Comparison of ENCODE assay signal across 8 mouse cellular contexts in the genomic region with DNA sequence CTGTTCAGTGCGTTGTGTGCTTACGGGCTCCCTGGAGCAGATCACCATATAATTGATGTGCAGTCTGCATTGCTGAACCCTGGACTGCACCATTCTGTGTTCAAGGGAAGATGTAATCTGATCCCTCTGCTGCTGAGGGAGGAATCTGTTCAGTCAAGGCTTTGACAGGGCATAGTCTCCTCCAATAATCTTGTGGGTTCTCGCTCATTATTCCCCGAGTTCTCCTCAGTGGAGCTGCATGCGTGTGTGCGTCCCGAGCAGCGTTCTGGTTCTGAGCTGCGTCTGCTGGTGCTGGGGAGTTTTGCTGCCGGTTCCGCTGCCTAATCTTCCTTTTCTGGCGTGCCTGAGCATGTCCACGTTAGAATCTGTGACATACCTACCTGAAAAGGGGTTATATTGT.
DNase-seq lines count a peak whose midpoint lies in the region; TF ChIP-seq lines count a peak whose summit lies in the region.

No protein-coding gene starts in this region.

- H3ac ChIP-seq in myocyte (ENCODE audit: control insufficient read depth, insufficient read length): no peak overlapping the region

- H3K36me3 ChIP-seq in embryonic facial prominence, embryonic 10.5 days (replicated peaks): no peaks in the 10 kb centered on the region
- no peaks in the 10 kb centered on the region for H3K36me3 ChIP-seq in limb, embryonic 10.5 days
- no peaks in the 10 kb centered on the region for H3K36me3 ChIP-seq in myocyte (ENCODE audit: control insufficient read depth, insufficient read depth)

- peak overlapping the region; percentile 95 for H3K4me2 ChIP-seq in myocyte (ENCODE audit: low read depth)

- peak overlapping the region; percentile 74 for H3K27ac ChIP-seq in embryonic facial prominence, embryonic 10.5 days (replicated peaks)
- peak overlapping the region; percentile 67 for H3K27ac ChIP-seq in limb, embryonic 10.5 days

- peaks cover 12% of the 10 kb centered on the region for H3K79me2 ChIP-seq in myocyte (ENCODE audit: control insufficient read depth, insufficient read depth)

- H3K4me3 ChIP-seq in embryonic facial prominence, embryonic 10.5 days: peak overlapping the region; percentile 55
- H3K4me3 ChIP-seq in limb, embryonic 10.5 days: peak overlapping the region; percentile 46
- peak overlapping the region; percentile 24 for H3K4me3 ChIP-seq in myocyte

- peak; percentile 58 for TF ChIP-seq POLR2A in myocyte (IDR thresholded peaks at IDR 0.05; ENCODE audit: insufficient read length, low read depth)

- 24% methylated on average over 13 of the region's 13 CpGs for WGBS in embryonic facial prominence, embryonic 10.5 days
- WGBS in limb, embryonic 10.5 days: 23% methylated on average over 13 of the region's 13 CpGs

- DNase-seq in adrenal gland, adult 2 months: peak; percentile 77
- DNase-seq in embryonic facial prominence, embryonic 10.5 days (ENCODE audit: low spot score): peak; percentile 70
- DNase-seq in heart, adult 9 months (ENCODE audit: low spot score in 2 of 2): peak; percentile 61 to 64
- peak; percentile 67 for DNase-seq in kidney, adult 9 months
- peak; percentile 63 for DNase-seq in limb, embryonic 10.5 days (ENCODE audit: low spot score)
- DNase-seq in testis, postnatal 10 days (ENCODE audit: low spot score): peak; percentile 49
- DNase-seq in spleen, adult 12 weeks (ENCODE audit: low spot score): no peak

- H3K27me3 ChIP-seq in embryonic facial prominence, embryonic 10.5 days (replicated peaks; ENCODE audit: low read depth, poor library complexity, severe bottlenecking): no peaks in the 10 kb centered on the region
- H3K27me3 ChIP-seq in limb, embryonic 10.5 days (ENCODE audit: low read depth, poor library complexity, severe bottlenecking): no peaks in the 10 kb centered on the region
- no peaks in the 10 kb centered on the region for H3K27me3 ChIP-seq in myocyte (ENCODE audit: control insufficient read depth, insufficient read depth, insufficient read length)

- no peaks in the 10 kb centered on the region for H3K9me3 ChIP-seq in embryonic facial prominence, embryonic 10.5 days
- H3K9me3 ChIP-seq in limb, embryonic 10.5 days (replicated peaks): no peaks in the 10 kb centered on the region

- H3K4me1 ChIP-seq in embryonic facial prominence, embryonic 10.5 days: peaks cover 15% of the 10 kb centered on the region
- H3K4me1 ChIP-seq in limb, embryonic 10.5 days: peaks cover 15% of the 10 kb centered on the region

TF ChIP-seq in myocyte, 11 proteins besides CTCF, POLR2A, EP300 and RAD21:
- TF ChIP-seq MYOG (IDR thresholded peaks at IDR 0.05; ENCODE audit: control insufficient read depth in 1 of 3, insufficient read depth in 1 of 3, insufficient read length in 2 of 3, low read depth in 2 of 3) (no peak), POLR2AphosphoS2 (IDR thresholded peaks at IDR 0.05; ENCODE audit: insufficient read length, low read depth) (peak; percentile 26)
